Mouse (Mus musculus) embryo, embryonic 11.5 days (tissue): ENCODE results near the gene Cacna1e.

Source experiments
- DNase-seq: peaks from one replicate; pipeline ENCODE4 v3.0.0-alpha.2; 2012; ENCODE audit warnings: low read depth, low spot score

The Cacna1e gene

DNA sequence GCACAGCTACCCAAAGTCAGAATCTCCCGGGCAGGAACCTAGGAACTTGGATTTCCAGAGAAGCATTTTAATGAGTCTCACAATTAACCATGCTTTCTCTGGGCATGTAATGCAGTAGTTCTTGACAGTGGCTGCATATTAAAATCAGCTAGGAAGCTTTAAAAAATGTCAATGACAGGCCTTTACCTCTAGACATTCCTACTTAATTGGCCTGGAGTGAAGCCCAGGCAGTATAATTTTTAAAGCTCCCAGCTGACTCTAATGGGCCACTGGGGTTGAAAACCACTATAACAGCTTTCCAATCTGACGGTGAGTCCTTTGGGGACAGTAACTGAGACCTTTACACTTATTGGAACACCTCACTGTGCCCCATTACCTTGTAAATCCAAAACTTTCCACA, 251.4 kb downstream of the Cacna1e start:
- no peak for DNase-seq

DNA sequence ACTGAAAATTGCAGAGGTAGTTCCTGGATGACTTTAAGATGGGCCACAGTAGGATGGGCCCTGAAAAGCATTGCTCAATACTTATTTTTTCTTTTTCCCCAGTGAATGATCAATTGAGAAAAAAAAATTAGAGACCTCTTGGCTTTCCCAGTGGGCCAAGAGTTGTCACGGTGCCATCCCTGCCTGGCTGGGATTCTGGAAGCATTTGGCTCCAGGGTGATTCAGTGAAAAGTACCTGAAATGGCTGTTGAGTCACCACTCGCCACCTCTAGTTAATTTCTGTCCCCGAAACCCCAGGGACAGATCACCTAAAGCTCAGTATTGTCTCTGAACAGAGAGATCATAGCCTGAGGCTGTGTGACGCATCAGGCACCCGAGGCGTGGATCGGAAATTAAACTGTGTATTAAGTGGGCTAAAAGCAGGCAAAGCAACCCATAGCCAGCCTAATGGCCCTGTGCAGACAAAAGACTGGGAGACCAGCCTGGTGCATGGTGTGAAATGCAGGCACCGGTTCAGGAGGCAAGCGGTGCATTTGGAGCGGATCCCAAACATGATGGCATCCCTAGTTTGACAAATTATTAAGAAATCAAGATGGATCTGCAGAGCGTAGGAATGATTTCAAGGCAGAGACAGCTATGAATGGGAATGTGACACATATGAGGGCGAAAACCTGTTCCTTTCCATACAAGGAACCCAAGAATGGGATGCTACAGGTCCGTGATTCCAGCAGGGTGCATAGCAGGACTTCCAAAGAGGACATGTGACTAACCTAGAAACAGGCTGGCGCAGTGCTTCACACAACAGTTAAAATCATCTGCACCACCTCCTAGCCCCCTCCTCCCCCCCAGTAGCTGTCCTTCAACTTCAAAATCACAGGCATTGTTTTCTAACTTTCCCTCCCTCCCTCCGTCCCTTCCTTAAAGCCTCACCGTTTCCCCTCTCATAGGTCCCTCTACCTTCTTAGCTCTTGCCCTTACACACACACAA, 261.3 kb downstream of the Cacna1e start:
- DNase-seq = no peak

DNA sequence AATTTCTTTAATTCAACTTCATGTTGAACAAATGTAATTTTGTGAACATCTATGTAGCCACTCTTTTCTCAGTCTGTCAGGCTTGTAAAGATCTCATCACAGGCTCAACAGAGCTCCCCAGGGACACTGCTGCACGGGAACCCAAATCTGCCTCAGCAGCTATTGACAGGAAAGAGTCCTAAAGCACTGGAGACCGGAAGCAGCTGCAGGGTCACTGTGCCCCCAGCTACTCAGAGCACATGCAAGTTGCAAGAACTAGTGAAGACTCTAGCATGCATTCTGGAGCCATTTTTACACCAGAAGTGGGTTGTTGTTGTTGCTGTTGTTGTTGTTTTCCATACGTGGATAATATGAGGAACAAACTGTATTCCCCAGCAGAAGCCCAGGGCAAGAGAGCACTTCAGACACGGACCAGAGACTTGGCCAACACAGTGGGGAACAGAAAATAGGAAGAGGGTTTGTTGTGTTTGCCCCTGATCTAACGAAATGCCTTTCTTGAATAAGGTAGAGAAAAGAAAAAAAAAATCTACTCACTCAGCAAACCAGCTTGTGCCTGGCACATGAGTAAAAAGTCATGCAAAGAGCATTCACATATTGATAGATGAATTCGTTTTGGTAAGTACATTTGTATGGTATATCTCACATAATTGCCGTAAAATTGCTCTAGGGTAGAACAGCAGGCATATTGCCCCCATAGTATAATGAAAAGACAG, 266.4 kb downstream of the Cacna1e start:
- DNase-seq = no peak

DNA sequence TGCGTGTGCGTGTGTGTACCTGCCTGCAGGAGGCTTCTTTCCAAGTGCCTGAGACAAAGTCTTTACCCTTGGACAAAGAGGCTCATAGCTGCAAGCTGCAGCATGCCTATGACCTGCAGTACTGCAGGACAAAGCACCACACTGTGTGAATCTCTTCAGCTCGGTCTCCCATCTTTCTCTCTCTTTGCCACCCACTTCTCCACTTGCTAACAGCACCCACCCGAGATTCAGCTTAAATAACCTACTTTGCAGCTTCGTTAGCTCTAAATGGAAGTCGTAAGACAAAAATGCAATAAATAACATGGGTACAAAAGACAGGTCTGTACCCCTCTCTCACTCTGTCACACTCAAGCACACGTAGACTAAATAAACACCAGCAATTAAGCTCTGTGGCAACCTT, 268.5 kb downstream of the Cacna1e start:
- no peak for DNase-seq

DNA sequence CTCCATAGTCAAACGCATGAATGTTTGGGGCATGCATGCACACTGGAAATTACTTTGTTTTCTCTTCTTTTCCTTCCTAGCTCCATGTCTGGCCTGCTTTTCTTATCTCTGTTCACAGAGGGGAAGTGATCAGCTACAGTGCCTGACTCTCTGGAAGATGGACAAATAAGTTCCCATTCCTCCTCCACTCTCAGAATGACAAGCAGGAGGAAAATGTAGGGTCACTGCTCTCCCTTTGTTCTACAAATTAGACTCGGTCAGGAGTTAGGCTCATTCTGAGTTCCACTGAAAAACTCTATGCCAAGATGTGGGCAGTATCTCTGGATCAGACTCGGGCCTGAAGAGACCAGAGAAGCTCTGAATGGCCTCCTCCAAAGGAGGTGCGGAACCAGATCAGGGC, 275.8 kb downstream of the Cacna1e start:
- no peak for DNase-seq

DNA sequence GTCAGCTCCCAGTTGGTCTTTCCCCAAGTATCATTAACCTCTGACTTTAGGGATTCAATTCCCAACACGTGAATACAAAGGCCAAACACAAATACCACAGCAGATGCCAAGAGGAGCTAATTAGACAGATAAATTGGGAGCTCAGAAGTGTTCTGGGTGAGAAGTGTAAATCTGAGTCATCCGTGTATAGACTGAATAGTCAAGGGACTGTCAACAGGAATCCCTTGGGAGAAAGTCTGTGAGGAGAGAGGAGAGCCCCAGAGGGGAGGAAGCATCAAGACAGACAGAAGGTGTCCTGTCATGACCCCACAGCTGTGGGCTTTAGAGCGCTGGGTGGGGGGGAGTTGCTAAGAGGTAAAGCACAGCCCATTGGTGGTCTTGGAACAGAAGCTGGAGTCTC, 276.9 kb downstream of the Cacna1e start:
- no peak for DNase-seq

DNA sequence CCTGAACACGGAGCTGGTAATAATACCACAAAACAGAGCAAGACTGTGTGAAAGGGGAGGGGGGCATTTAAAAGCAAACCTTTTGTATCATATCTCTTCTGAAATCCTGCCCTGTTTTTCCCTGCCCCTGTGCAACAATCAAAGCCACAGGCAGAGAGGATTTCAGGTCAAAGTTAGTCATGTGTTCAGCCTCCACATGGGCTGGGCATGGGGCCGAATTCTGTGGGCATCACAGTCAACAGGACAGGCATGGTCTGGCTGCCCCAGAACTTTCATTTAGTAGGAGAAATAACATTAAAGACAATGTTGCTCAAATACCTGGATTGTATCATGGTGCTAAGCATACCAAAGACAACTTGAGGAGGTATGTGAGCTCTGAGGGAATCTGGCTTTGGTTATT, 278.7 kb downstream of the Cacna1e start:
- no peak for DNase-seq

DNA sequence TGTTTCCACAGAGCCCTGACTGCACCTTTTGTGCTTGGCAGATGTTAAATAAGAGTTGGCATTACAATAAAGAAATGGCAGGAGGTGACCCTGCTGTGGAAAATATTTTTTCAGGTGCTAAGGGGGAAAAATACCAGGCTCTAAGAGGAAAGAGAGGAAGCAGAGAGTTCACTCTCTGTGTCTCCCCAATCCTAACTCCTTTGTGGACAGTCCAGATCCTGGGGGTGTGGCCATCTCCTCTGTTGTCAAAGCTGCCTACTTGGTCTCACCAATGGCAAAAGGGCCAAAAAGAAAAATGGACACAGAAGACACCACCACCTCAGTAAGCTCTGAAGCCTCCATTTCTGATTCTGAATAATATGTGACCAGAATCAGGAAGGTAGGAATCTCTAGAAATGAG, 280.5 kb downstream of the Cacna1e start:
- no peak for DNase-seq

DNA sequence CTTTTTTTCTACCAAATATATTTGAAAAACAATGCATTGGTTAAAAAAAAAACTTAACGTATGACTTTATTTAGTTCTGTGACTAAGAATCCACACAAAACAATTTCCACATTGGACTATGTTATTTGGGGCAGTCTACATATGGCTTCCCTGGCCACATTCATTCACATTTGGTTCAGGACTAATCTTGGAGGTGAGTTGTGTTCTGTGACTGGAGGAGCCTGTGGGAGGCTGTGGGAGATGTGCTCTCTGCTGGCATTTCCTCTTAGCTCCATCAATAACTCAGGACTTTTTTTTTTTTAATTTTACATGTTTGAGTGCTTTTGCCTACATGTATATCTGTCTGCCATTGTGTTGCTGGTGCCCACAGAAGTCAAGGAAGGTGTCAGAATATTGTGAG, 281.8 kb downstream of the Cacna1e start:
- no peak for DNase-seq

DNA sequence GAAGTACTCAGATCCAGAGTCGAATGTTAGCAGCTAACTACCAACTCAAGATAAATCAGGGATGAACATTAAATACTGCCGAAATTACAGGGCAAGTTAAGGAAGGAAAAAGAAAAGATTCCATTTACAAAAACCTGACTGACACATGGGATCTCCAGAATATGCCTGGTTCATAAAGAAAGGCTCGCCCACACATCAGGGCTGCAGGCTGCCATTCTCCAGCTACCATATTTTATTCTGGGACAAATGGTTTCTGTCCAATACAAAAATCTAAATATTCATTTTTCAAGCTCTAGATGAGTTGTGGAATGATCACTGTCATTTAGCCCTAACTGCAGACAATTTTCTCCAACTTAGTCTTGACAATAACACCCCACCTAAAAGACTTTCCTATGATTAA, 301.8 kb downstream of the Cacna1e start:
- no peak for DNase-seq

DNA sequence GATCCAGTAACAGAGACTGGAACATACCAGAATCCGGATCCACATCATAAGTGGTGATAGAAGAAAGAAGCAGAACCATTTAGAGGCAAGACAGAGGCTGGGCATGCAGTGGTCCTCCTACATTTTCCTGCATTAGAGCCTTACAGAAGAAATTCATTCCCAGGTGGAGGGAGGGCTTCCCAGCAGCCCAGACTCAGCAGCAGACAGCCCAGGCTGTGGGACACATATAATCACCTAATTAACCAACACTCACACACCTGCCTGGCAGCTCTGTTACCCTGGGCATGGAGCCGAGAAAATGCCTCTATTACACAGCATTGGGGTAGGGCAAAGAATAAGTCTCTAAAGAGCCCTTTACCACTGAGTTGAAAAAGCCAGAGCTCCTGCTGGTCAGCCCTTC, 304.4 kb downstream of the Cacna1e start:
- no peak for DNase-seq

DNA sequence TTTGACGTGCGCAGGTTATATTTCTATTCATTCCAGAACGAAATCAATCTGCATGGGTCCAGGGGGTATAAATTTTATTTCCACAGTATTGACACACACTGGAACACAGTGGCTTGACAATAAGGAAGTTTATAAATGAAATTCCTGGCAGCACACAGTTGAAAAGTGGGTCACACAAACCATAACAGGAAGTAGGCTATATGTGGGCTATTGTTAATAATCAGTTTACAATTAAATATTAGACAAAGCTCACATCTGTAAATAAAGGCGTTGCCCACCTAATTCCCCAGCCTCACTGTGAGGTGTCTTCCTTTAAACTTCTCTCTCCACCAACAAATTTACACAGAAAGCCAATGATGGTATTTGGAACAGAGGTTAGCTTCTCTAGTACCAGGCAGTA, 305.6 kb downstream of the Cacna1e start:
- DNase-seq = no peak

DNA sequence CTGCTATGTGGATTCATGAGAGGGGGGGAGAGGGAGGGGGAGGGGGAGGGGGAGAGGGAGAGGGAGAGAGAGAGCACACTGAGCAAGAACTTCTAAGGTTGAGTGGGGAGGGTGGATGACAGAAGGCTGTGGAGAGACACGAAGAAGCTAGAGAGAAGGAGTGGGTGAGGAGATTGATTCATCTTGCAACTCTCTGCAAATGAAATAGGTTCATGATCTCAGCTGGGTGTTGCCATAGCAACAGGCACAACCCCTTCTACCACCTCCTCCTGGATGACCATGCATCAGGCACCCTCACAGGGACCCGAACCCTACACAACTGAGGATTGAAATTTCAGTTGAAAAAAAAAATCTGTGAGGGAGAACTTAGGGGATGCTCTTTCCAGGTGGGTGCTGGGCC, 307.9 kb downstream of the Cacna1e start:
- DNase-seq = no peak

DNA sequence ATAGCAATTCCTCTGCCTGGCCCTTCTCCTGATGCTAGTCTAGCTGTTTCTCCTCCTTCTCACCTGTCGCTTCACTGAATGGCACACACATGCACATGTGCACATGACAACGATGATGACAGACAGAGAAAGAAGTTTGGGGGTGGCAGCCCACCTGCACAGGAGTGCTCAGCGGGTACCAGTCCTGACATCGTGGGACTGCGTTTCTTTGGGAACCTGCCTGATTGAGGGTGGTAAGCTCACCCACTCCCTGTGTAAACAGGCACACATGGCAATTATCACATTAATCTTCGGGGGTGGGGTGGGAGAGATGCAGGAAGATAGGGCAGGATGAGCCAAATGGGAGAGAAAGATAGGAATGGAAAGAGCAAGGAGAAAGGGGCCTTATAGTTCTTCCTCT, 318.3 kb downstream of the Cacna1e start:
- no peak for DNase-seq

DNA sequence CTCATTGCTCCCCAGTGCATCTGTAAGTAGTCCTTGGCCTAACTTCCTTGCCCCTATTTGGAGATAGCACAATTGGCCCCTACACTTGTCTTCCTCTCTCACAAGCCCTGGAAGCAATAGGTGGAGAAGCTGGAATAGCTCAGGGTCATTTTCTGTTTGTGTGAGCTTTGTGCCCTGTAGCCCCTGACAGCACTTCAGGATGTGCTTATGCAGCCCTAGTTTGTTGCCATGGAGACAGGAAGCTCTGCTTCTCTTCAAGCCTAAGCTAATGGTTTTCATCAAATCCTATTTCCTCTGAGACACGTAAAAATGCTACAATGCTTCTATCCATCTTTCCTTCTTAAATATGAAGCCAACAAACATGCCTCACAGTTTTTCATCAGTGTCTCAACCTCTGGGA, 328.5 kb downstream of the Cacna1e start:
- peak; percentile 17 for DNase-seq

DNA sequence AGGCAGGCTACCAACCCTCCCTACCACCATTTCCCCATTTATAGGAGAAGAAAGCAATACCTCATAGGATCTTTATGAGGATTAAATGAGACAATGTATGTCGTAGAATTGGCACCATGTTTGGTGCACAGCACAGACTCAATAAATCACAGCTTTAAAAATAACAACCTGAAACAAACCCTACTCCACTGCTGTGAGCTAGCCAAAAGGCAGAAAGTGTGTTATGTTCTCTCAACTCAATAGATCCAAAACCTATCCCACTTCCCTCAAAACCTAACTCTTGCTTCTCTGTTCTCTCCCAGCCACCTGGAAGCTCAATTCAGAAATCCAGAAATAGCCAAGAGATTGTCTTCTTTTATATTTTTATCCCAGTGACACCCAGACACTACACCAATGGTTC, 331.2 kb downstream of the Cacna1e start:
- no peak for DNase-seq

DNA sequence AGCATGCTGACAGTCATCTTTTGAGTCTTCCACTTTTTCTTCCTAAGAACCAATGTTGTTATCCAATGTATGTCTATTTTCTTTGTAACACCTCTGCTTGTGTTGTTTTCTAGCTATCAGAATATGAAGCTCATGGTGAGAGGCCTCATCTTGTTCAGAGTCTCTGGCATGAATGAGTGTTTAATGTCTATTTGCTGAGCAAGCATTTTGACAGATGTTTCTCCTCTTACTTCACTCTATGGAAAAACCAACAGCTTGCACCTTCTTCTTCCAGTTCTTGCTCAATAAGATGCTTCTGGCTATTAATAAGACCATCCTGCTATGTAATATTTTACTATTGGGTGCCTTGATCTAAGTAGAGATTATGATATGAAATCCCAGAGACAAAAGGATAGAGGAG, 346.9 kb downstream of the Cacna1e start:
- DNase-seq = no peak

DNA sequence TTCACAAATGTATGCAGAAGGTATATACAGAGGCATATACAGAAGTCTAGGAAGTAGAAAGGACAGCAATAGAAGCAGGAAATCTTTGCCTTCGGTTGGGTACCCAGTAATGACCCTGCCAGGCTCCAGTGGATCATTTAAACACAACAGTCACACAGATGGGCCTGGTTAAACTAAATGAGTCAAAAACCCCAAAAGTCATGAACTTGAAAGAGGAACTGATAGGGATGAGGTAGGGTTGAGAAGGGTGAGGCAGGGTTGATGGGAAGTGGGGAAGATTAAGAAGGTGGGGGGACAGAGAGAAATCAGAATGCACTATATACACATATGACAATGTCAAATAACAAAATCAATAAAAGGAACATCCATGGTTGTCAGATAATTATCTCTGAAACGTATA, 347.5 kb downstream of the Cacna1e start:
- no peak for DNase-seq

DNA sequence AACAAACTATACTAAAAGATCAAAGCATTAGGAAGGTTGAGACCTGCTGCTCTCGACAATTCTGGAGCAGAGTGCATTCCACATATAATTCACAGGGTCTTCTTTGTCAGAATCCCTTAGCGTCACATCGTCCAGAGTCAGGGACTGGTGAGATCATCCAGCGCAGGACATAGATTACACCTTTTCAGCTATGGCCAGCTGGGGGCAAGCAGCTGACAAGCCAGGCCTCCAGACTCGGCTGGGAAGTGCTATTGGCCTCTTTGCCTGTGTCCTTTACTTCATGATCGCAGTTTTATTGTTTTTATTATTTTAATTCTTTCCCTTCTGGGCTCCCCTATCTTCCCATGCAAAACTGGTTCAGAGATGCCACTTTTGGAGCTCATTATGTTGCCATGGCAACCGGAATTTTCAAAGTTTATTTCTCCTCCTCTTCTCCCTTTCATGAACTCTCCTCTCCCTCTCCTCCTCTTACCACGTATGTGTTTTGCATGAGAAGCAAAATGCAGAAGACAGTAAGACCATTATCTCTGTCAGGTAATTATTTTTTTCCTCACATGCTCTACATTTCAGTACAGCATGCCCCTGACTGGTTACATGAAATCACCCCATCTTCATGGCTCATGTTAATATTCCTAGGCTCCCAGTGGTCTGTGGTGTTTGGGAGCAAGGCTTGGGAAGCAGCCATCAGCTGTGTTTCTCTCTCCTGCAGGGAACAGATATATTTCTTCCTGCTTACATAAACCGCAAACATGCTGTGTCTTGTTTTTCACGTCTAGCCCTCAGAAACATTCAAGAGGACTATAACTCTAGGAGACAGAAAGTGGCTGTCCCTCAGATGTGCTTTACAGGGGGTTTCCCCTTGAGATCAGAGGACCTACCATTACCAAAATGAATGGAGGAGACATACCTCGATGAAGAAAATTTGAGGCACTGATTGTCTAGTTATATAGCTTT, 351.0 kb downstream of the Cacna1e start:
- DNase-seq = no peak

DNA sequence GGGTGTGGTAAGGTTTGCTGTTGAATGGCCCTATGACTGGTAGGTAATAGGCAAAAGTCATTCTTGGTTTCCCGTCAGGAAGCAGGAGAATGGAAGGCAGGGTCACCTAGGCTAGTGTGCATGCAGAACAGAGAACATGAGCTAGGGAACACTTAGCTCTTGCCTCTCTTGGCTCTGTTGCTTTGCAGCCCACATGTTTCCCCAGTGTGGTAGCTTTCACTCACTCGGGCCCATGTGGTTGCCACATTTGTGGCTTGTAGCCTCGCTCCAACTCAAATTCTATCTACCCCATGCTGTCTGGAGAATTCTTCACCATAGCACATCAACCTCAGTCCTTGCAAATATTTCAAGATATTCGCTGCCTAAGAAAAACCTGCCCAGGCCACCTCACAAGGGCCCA, 354.6 kb downstream of the Cacna1e start:
- DNase-seq = no peak

DNA sequence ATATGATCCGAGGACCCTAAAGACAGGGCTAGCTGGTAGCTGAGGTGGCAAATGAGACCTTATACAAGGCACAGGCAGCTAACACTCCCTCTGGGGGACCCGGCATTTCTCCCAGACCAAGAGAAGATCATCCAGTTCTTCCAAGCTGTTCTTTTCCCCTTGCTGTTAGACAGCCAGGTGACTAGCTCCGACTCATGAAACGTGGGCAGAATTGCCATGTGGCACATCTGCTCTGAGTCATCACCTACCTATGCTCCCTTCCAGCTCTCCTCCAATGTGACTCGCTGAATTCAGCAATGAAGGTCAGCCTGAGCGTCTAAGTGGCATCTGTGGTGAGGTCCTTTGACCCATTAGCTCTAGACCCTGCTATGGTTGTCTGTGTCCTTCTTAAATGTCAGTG, 355.5 kb downstream of the Cacna1e start:
- DNase-seq = no peak

DNA sequence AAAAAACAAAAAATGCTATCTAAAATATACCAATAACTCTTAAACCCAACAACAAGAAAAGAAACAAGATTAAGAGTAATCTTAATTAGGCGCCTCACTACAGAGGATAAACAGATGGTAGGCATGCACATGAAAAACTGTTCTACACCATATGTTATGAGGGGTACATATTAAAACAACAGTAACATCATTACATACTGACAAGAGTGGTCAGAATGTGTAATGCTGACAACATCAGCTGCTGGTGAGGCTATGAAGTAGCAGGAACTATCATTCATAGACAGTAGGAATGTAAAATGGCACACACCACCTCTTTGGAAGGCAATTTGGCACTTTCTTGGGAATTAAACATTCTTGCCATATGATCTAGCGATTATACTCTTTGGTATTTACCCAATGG, 363.6 kb downstream of the Cacna1e start:
- no peak for DNase-seq
